Mouse (Mus musculus): ENCODE measurements around the gene Fkrp. TPM values are rescaled to one million over a fixed set of nuclear protein-coding genes. Genes with fewer than 3 reads are reported as not detected.

Fkrp gene
- polyA plus RNA-seq, 1 experiment from 2014 or later = 14.2 TPM

- no peaks in the 10 kb centered on the region for H3K27me3 ChIP-seq (ENCODE audit: control insufficient read depth, insufficient read depth, low read length)
- H3K4me3 ChIP-seq (ENCODE audit: low read depth, low read length) = no peak overlapping the region
- no peak for ATAC-seq (ENCODE audit: low FRiP score, low TSS enrichment)
- no peak overlapping the region for H3K4me2 ChIP-seq (replicated peaks; ENCODE audit: low read depth)
- H3K27ac ChIP-seq (replicated peaks) = no peak overlapping the region
- peaks cover 26% of the 10 kb centered on the region for H3K36me3 ChIP-seq (ENCODE audit: control insufficient read depth, insufficient read depth, low read length)
- 91% methylated on average over 12 of the region's 12 CpGs for WGBS
- H3K9ac ChIP-seq (ENCODE audit: low read length) = no peak overlapping the region
- no peak for DNase-seq (ENCODE audit: low spot score)
- H3K4me1 ChIP-seq (replicated peaks; ENCODE audit: control insufficient read depth, insufficient read depth) = peaks cover 5% of the 10 kb centered on the region; the same call in 1 of the 2 replicates
- no peak for TF ChIP-seq CTCF (IDR thresholded peaks at IDR 0.05; ENCODE audit: low read depth)
- TF ChIP-seq EP300 (optimal IDR thresholded peaks at IDR 0.05) = no peak
- no peaks in the 10 kb centered on the region for H3K9me3 ChIP-seq (ENCODE audit: control insufficient read depth, low read length)
Measured at GRCm38 (mm10) chr7:16839427-16840108, 23.0 kb upstream of the Fkrp start.

GRCm38 (mm10) chr7:16838804-16839426, 22.4 kb upstream of the Fkrp start:
- DNase-seq (ENCODE audit: low spot score) = no peak
- Histone ChIP-seq H3K4me1 (replicated peaks; ENCODE audit: control insufficient read depth, insufficient read depth) (0 out of 2 replicates have a peak, but pooled peaks cover under 1% of the 10 kb centered on the region), H3K9me3 (ENCODE audit: control insufficient read depth, low read length) (no peaks in the 10 kb centered on the region), H3K4me2 (replicated peaks; ENCODE audit: low read depth) (no peak overlapping the region), H3K27ac (replicated peaks) (no peak overlapping the region), H3K36me3 (ENCODE audit: control insufficient read depth, insufficient read depth, low read length) (peaks cover 27% of the 10 kb centered on the region), H3K4me3 (ENCODE audit: low read depth, low read length) (no peak overlapping the region), H3K9ac (ENCODE audit: low read length) (no peak overlapping the region), H3K27me3 (ENCODE audit: control insufficient read depth, insufficient read depth, low read length) (no peaks in the 10 kb centered on the region)
- TF ChIP-seq CTCF (IDR thresholded peaks at IDR 0.05; ENCODE audit: low read depth) (no peak), EP300 (optimal IDR thresholded peaks at IDR 0.05) (no peak)
- no peak for ATAC-seq (ENCODE audit: low FRiP score, low TSS enrichment)
- 69% methylated on average over 6 of the region's 6 CpGs for WGBS

- Histone ChIP-seq H3K9ac (ENCODE audit: low read length) (no peak overlapping the region), H3K4me3 (ENCODE audit: low read depth, low read length) (no peak overlapping the region), H3K27me3 (ENCODE audit: control insufficient read depth, insufficient read depth, low read length) (no peaks in the 10 kb centered on the region), H3K4me1 (replicated peaks; ENCODE audit: control insufficient read depth, insufficient read depth) (no peaks in the 10 kb centered on the region), H3K36me3 (ENCODE audit: control insufficient read depth, insufficient read depth, low read length) (peaks cover 34% of the 10 kb centered on the region), H3K4me2 (replicated peaks; ENCODE audit: low read depth) (no peak overlapping the region), H3K27ac (replicated peaks) (no peak overlapping the region), H3K9me3 (ENCODE audit: control insufficient read depth, low read length) (no peaks in the 10 kb centered on the region)
- no peak for DNase-seq (ENCODE audit: low spot score)
- ATAC-seq (ENCODE audit: low FRiP score, low TSS enrichment) = no peak
- TF ChIP-seq EP300 (optimal IDR thresholded peaks at IDR 0.05) = no peak
- no peak for TF ChIP-seq CTCF (IDR thresholded peaks at IDR 0.05; ENCODE audit: low read depth)
- WGBS = 93% methylated on average over 18 of the region's 18 CpGs
Measured at GRCm38 (mm10) chr7:16837916-16838803, 21.6 kb upstream of the Fkrp start.

GRCm38 (mm10) chr7:16830449-16830848, 13.9 kb upstream of the Fkrp start:
- no peak overlapping the region for H3K9ac ChIP-seq (ENCODE audit: low read length)
- H3K4me1 ChIP-seq (replicated peaks; ENCODE audit: control insufficient read depth, insufficient read depth) = no peaks in the 10 kb centered on the region
- ATAC-seq (ENCODE audit: low FRiP score, low TSS enrichment) (no peak), DNase-seq (ENCODE audit: low spot score) (no peak)
- no peak overlapping the region for H3K4me2 ChIP-seq (replicated peaks; ENCODE audit: low read depth)
- no peak overlapping the region for H3K4me3 ChIP-seq (ENCODE audit: low read depth, low read length)
- no peaks in the 10 kb centered on the region for H3K9me3 ChIP-seq (ENCODE audit: control insufficient read depth, low read length)
- no peak overlapping the region for H3K27ac ChIP-seq (replicated peaks)
- H3K36me3 ChIP-seq (ENCODE audit: control insufficient read depth, insufficient read depth, low read length) = peaks cover 61% of the 10 kb centered on the region
- H3K27me3 ChIP-seq (ENCODE audit: control insufficient read depth, insufficient read depth, low read length) = no peaks in the 10 kb centered on the region
- TF ChIP-seq EP300 (optimal IDR thresholded peaks at IDR 0.05) = no peak
- 81% methylated on average over 9 of the region's 9 CpGs for WGBS

GRCm38 (mm10) chr7:16827274-16827673, 10.7 kb upstream of the Fkrp start:
- Histone ChIP-seq H3K9me3 (ENCODE audit: control insufficient read depth, low read length) (no peaks in the 10 kb centered on the region), H3K4me1 (replicated peaks; ENCODE audit: control insufficient read depth, insufficient read depth) (no peaks in the 10 kb centered on the region), H3K4me3 (ENCODE audit: low read depth, low read length) (no peak overlapping the region), H3K36me3 (ENCODE audit: control insufficient read depth, insufficient read depth, low read length) (peaks cover 53% of the 10 kb centered on the region), H3K4me2 (replicated peaks; ENCODE audit: low read depth) (no peak overlapping the region), H3K27me3 (ENCODE audit: control insufficient read depth, insufficient read depth, low read length) (no peaks in the 10 kb centered on the region), H3K27ac (replicated peaks) (no peak overlapping the region), H3K9ac (ENCODE audit: low read length) (no peak overlapping the region)
- ATAC-seq (ENCODE audit: low FRiP score, low TSS enrichment) (no peak), DNase-seq (ENCODE audit: low spot score) (no peak)
- TF ChIP-seq EP300 (optimal IDR thresholded peaks at IDR 0.05) = no peak
- no peak for TF ChIP-seq CTCF (IDR thresholded peaks at IDR 0.05; ENCODE audit: low read depth)
- 70% methylated on average over 4 of the region's 4 CpGs for WGBS

All from stomach, postnatal 0 days (tissue).